Mouse (Mus musculus) kidney, adult 2 months (tissue): ENCODE measurements around the gene Rps28.

Experiments
- CTCF ChIP-seq: fragments of 200-500 bp; conservative IDR thresholded peaks from 2 replicates; pipeline ENCODE4 v1.5.1; 2011; ENCODE audit warnings: low read depth, mild to moderate bottlenecking, control low read depth, low read length, moderate library complexity, mixed read lengths; ENCODE audit not compliant: insufficient read depth, insufficient read length
- POLR2A ChIP-seq: fragments of 200-500 bp; IDR thresholded peaks from one replicate; pipeline ENCODE4 v1.6.1; 2011; ENCODE audit warnings: low read depth, low read length, control low read depth

DNA sequence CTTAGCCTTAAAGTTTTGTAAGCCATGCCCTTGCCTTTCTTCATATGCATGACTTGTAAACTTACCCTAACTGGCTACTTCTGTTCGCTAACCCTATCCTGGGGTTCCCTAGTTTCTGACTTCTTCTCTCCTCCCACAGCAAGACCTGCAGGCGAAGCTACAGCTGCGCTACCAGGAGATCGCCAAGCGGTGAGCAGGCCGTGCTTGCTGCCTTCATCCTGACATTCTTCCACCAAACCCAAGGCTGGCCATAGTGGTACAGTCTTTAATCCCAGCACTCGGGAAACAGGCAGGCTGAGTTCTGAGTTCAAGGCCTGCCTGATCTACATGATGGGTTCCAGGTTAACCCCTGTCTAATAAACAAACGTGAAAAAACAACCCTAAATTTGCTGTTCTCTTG is 1.1 kb upstream of the Rps28 start:
- TF ChIP-seq POLR2A = no peak
- no peak for TF ChIP-seq CTCF
